Mouse (Mus musculus) activated CD4-positive, CD25-positive, alpha-beta regulatory T cell, adult 4 months (primary cell): Measurements from ENCODE around the gene Ccdc78. TPM values are rescaled to one million over a fixed set of nuclear protein-coding genes. Genes with fewer than 3 reads are reported as not detected.

Experiments
- ATAC-seq: one replicate; pipeline ENCODE4 v1.8.0; 2017
- polyA plus RNA-seq, 2 experiments: library from polyadenylated mRNA; unstranded; fragments of 100-300 nt; shearing (Covaris generic); gene quantifications; one replicate each; pipeline ENCODE4 v1.2.1; 2017

The Ccdc78 gene
- polyA plus RNA-seq, 2 experiments from 2014 or later: 0.62 TPM; not detected in 1

GRCm38 (mm10) chr17:25834595-25835222 lies 48.3 kb downstream of the Ccdc78 start:
- no peak for ATAC-seq

GRCm38 (mm10) chr17:25835301-25835700 lies 48.9 kb downstream of the Ccdc78 start:
- ATAC-seq: no peak

- ATAC-seq: no peak
Measured at GRCm38 (mm10) chr17:25835816-25836215, 49.4 kb downstream of the Ccdc78 start.

- no peak for ATAC-seq
Measured at GRCm38 (mm10) chr17:25836397-25837075, 50.2 kb downstream of the Ccdc78 start.

GRCm38 (mm10) chr17:25837076-25837410 lies 50.7 kb downstream of the Ccdc78 start, which contains the start of gene Rhbdl1:
Gene Rhbdl1 (minus strand): TSS chr17:25837295.
- ATAC-seq: no peak

- no peak for ATAC-seq
Measured at GRCm38 (mm10) chr17:25837533-25837932, 51.2 kb downstream of the Ccdc78 start.

- ATAC-seq: no peak
Measured at GRCm38 (mm10) chr17:25838904-25839303, 52.5 kb downstream of the Ccdc78 start.

- no peak for ATAC-seq
Measured at GRCm38 (mm10) chr17:25839455-25840235, 53.3 kb downstream of the Ccdc78 start.

Other genes with a start within 250 kb of the Ccdc78 start
- gene Sox8, start 215.9 kb upstream of the Ccdc78 start, polyA plus RNA-seq: under 1 TPM in 1 of 2 experiments, not detected in 1; 0.25 TPM
- 10 to 100 TPM; 12.1 to 16.7 TPM for gene Lmf1, start 207.5 kb upstream of the Ccdc78 start, polyA plus RNA-seq
- not detected for gene Gng13, start 69.4 kb upstream of the Ccdc78 start, polyA plus RNA-seq
- 1 to 10 TPM; 4.0 to 6.7 TPM for gene Chtf18, start 59.2 kb upstream of the Ccdc78 start, polyA plus RNA-seq
- gene Rpusd1, start 58.9 kb upstream of the Ccdc78 start, polyA plus RNA-seq: 10 to 100 TPM in 1 of 2 experiments, 1 to 10 TPM in 1; 9.3 to 10.3 TPM
- gene Mslnl, start 50.5 kb upstream of the Ccdc78 start, polyA plus RNA-seq: under 1 TPM in 1 of 2 experiments, not detected in 1; 0.18 TPM
- not detected for gene Msln, start 32.2 kb upstream of the Ccdc78 start, polyA plus RNA-seq
- gene Narfl, start 12.8 kb upstream of the Ccdc78 start, polyA plus RNA-seq: 10 to 100 TPM; 15.6 to 20.9 TPM
- 10 to 100 TPM; 27.2 to 30.3 TPM for gene Haghl, start 907 bp upstream of the Ccdc78 start, polyA plus RNA-seq
- 100 to 1,000 TPM; 196 to 238 TPM for gene Fam173a, start 6.3 kb downstream of the Ccdc78 start, polyA plus RNA-seq
- not detected for gene AC134908.4, start 9.1 kb downstream of the Ccdc78 start, polyA plus RNA-seq
- 1 to 10 TPM; 2.2 to 4.6 TPM for gene Metrn, start 10.6 kb downstream of the Ccdc78 start, polyA plus RNA-seq
- gene Fbxl16, start 22.5 kb downstream of the Ccdc78 start, polyA plus RNA-seq: under 1 TPM in 1 of 2 experiments, not detected in 1; 0.16 TPM
- gene Wdr24, start 37.0 kb downstream of the Ccdc78 start, polyA plus RNA-seq: 10 to 100 TPM; 11.9 to 17.9 TPM
- 10 to 100 TPM; 11.4 to 21.9 TPM for gene Jmjd8, start 42.3 kb downstream of the Ccdc78 start, polyA plus RNA-seq
- 10 to 100 TPM; 68.3 to 85.7 TPM for gene Stub1, start 46.8 kb downstream of the Ccdc78 start, polyA plus RNA-seq
- 1 to 10 TPM in 1 of 2 experiments, not detected in 1; 1.1 TPM for gene Rhbdl1, start 50.7 kb downstream of the Ccdc78 start, polyA plus RNA-seq
- 1 to 10 TPM in 1 of 2 experiments, not detected in 1; 1.1 TPM for gene Gm20683, start 55.2 kb downstream of the Ccdc78 start, polyA plus RNA-seq
- 10 to 100 TPM; 18.4 to 29.8 TPM for gene Rhot2, start 58.3 kb downstream of the Ccdc78 start, polyA plus RNA-seq
- 1 to 10 TPM; 3.8 to 8.3 TPM for gene Wdr90, start 74.9 kb downstream of the Ccdc78 start, polyA plus RNA-seq
- 1 to 10 TPM; 2.2 to 6.9 TPM for gene Mcrip2, start 82.2 kb downstream of the Ccdc78 start, polyA plus RNA-seq
- 100 to 1,000 TPM in 1 of 2 experiments, 10 to 100 TPM in 1; 88.3 to 119 TPM for gene Mettl26, start 88.5 kb downstream of the Ccdc78 start, polyA plus RNA-seq
- gene Wfikkn1, start 94.3 kb downstream of the Ccdc78 start, polyA plus RNA-seq: under 1 TPM; 0.48 to 0.82 TPM
- 1 to 10 TPM; 5.1 to 5.6 TPM for gene Rab40c, start 133.1 kb downstream of the Ccdc78 start, polyA plus RNA-seq
- gene Pigq, start 158.4 kb downstream of the Ccdc78 start, polyA plus RNA-seq: 10 to 100 TPM; 19.0 to 26.6 TPM
- gene Nhlrc4, start 158.4 kb downstream of the Ccdc78 start, polyA plus RNA-seq: not detected
- gene A930017K11Rik, start 166.0 kb downstream of the Ccdc78 start, polyA plus RNA-seq: not detected
- 1 to 10 TPM; 5.2 to 7.1 TPM for gene Capn15, start 199.2 kb downstream of the Ccdc78 start, polyA plus RNA-seq